Mouse (Mus musculus) cerebellum, adult 2 months (tissue): ENCODE data around the gene Wfdc3. TPM values are rescaled to one million over a fixed set of nuclear protein-coding genes. Genes with fewer than 3 reads are reported as not detected.
A peak's percentile ranks its signal among the peaks of the same experiment; 100 is the strongest.

Experiments used
- DNase-seq, 2 experiments: peaks; one replicate each; pipeline ENCODE4 v3.0.0; 2021
- H3K27ac ChIP-seq: fragments of 200-500 bp; 2 replicates; pipeline ENCODE4 v1.5.1; 2012; ENCODE audit warnings: low read length, control low read depth, inconsistent platforms; ENCODE audit not compliant: insufficient read depth
- H3K27me3 ChIP-seq: fragments of 200-500 bp; 2 replicates; pipeline ENCODE4 v1.6.1; 2012; ENCODE audit warnings: inconsistent platforms, mild to moderate bottlenecking, low read length, moderate library complexity; ENCODE audit not compliant: control insufficient read depth, insufficient read depth
- H3K4me1 ChIP-seq: fragments of 200-500 bp; 2 replicates; pipeline ENCODE4 v1.6.1; 2011; ENCODE audit warnings: low read length; ENCODE audit not compliant: control insufficient read depth, insufficient read depth
- H3K4me3 ChIP-seq: fragments of 200-500 bp; replicated peaks from 2 replicates; pipeline ENCODE3; 2011; ENCODE audit warnings: mild to moderate bottlenecking, low read depth, low read length, control low read depth; ENCODE audit not compliant: insufficient read depth
- CTCF ChIP-seq: fragments of 200-500 bp; IDR thresholded peaks from 2 replicates; pipeline ENCODE4 v1.5.1; 2011; ENCODE audit warnings: low read depth, mild to moderate bottlenecking, control low read depth, low read length, moderate library complexity, borderline replicate concordance; ENCODE audit not compliant: insufficient read depth
- POLR2A ChIP-seq: fragments of 200-500 bp; IDR thresholded peaks from 2 replicates; pipeline ENCODE4 v1.6.1; 2011; ENCODE audit warnings: low read length, control low read depth, borderline replicate concordance; ENCODE audit not compliant: insufficient read depth
- WGBS: fragments of 180-500 bp; shearing (Covaris S2); methylation state at CpG from one replicate; pipeline ENCODE4 v1.1.7; 2018; 5-methylcytosine and 5-hydroxymethylcytosine counted together
- polyA plus RNA-seq: library from polyadenylated mRNA; depleted of rRNA; stranded (reverse); fragments of >200 nt; gene quantifications from 2 replicates; pipeline ENCODE4 v1.2.3, GENCODE M21; 2012; rRNA removed

Gene Wfdc3
- polyA plus RNA-seq, 1 experiment, result 0.93 TPM

DNA sequence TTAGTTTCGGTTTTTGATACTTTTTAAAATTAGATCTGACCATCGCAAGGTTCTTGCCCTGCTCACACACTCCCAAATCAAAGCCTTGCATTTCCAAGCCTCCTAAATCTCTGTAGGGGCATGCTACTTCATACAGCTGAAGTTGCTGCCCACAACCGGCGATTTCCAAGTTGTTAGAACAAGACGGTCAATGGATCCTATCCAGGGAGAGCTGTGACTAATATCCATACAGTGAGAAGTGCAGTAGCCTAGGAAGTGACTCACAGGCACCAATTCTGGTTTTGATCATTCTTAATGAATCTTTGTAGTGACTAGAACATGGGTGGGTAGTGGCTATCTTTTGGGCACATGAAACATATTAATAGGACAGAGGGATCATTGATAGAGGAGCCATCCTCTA lies 44.0 kb downstream of the Wfdc3 start:
- TF ChIP-seq POLR2A (no peak), CTCF (no peak)
- no peak overlapping the region for H3K27ac ChIP-seq
- no peak for DNase-seq
- H3K4me1 ChIP-seq, result no peaks in the 10 kb centered on the region
- H3K27me3 ChIP-seq, result no peaks in the 10 kb centered on the region
- no peak overlapping the region for H3K4me3 ChIP-seq
- WGBS, result 84% methylated on average over 5 of the region's 5 CpGs

DNA sequence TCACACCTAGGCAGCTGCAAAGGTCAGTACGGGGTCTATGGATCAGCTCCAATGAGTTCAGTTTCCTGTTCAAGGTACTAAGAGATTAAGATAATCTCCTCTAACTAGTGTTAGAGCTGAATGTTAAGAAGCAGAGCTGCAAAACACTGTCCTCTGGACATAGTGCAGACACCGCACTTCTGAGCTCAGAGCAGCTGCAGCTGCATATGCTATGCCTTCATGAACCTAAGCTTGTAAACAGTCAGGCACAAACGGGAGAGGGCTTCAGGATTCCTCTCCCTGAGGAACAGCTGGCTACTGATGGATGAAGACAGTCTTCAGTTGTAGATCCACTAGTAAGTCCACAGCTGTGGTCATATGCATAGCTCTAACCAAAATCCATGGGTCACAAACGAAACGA lies 44.8 kb downstream of the Wfdc3 start:
- Histone ChIP-seq H3K4me3 (no peak overlapping the region), H3K4me1 (no peaks in the 10 kb centered on the region), H3K27ac (no peak overlapping the region), H3K27me3 (no peaks in the 10 kb centered on the region)
- 84% methylated on average over 5 of the region's 5 CpGs for WGBS
- no peak for TF ChIP-seq POLR2A
- no peak for TF ChIP-seq CTCF
- no peak for DNase-seq

DNA sequence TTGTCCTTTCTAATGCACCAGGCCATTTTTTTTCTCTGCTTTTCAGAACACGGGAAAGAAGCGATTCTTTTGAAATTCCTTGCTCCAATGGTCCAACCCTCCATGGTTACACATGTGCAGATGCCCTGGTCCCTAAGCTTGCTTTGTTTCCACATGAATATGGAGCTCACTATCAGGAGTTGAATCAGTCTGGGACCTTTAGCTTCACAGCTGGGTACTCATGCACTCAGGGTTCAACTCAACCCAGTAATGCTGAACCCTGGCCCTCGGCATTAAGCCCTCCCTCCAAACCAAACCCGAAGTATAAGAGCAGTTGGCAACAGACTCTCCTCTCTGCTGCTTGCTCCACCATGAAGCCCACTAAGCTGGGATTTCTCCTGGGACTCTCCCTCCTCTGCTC lies 47.5 kb downstream of the Wfdc3 start, which contains the start of gene Spint4:
Gene Spint4, plus strand, starts transcription at position 301 of the 400 bp plus-strand sequence.
- TF ChIP-seq CTCF, result no peak
- no peak for TF ChIP-seq POLR2A
- DNase-seq, result no peak
- Histone ChIP-seq H3K27ac (0 out of 2 replicates have a peak within 1 kb of the TSS, but pooled peaks have one; percentile 6), H3K4me3 (no peak within 1 kb of the TSS), H3K4me1 (no peaks in the 10 kb centered on the region), H3K27me3 (no peaks in the 10 kb centered on the region)
- 57% methylated on average over 4 of the region's 4 CpGs for WGBS

DNA sequence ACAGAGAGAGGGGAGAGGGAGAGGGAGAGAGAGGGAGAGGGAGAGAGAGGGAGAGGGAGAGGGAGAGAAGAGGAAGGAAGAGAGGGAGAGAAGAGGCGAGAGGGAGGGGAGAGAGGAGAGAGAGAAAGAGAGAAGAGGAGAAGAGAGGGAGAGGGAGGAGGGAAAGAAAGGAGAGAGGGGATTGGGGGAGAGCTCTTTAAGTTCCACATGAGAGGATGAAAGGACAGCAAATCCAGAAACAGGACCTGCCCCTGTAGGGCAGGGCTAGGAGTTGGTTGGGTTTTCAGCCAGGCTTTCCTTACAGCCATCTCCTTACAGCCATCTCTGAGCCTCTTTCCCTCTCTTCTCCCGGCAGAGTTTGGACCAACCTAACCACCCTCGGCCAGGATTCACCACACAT lies 60.9 kb downstream of the Wfdc3 start, which contains the start of gene Wfdc13:
Gene Wfdc13, plus strand, starts transcription at position 301 of the 400 bp plus-strand sequence.
- 61% methylated on average over 3 of the region's 3 CpGs for WGBS
- no peak for TF ChIP-seq CTCF
- TF ChIP-seq POLR2A, result no peak
- H3K4me1 ChIP-seq, result no peaks in the 10 kb centered on the region
- no peak within 1 kb of the TSS for H3K4me3 ChIP-seq
- H3K27me3 ChIP-seq, result no peaks in the 10 kb centered on the region
- DNase-seq, result no peak
- H3K27ac ChIP-seq, result no peak within 1 kb of the TSS

Other genes with a start within 250 kb of the Wfdc3 start
- gene Pigt, start 248.4 kb downstream of the Wfdc3 start, polyA plus RNA-seq, result 103 and 109 TPM in 2 replicates
- gene Wfdc2, start 183.5 kb downstream of the Wfdc3 start, polyA plus RNA-seq, result 0.87 and 2.1 TPM in 2 replicates
- gene Spint3, start 172.5 kb downstream of the Wfdc3 start, polyA plus RNA-seq, result not detected in 2 replicates
- gene Wfdc6a, start 160.5 kb downstream of the Wfdc3 start, polyA plus RNA-seq, result 0.24 TPM in 1 of 2 replicates, not detected in the other
- gene Eppin, start 152.3 kb downstream of the Wfdc3 start, polyA plus RNA-seq, result not detected in 2 replicates
- gene Wfdc6b, start 132.4 kb downstream of the Wfdc3 start, polyA plus RNA-seq, result 0.11 and 0.20 TPM in 2 replicates
- gene Wfdc8, start 132.3 kb downstream of the Wfdc3 start, polyA plus RNA-seq, result 0.06 TPM in 1 of 2 replicates, not detected in the other
- not detected in 2 replicates for gene Wfdc16, start 107.1 kb downstream of the Wfdc3 start, polyA plus RNA-seq
- not detected in 2 replicates for gene Wfdc10, start 89.9 kb downstream of the Wfdc3 start, polyA plus RNA-seq
- not detected in 2 replicates for gene Wfdc9, start 89.3 kb downstream of the Wfdc3 start, polyA plus RNA-seq
- not detected in 2 replicates for gene Wfdc11, start 71.8 kb downstream of the Wfdc3 start, polyA plus RNA-seq
- gene Wfdc13, start 60.8 kb downstream of the Wfdc3 start, polyA plus RNA-seq, result not detected in 2 replicates
- gene Spint4, start 47.4 kb downstream of the Wfdc3 start, polyA plus RNA-seq, result not detected in 2 replicates
- not detected in 2 replicates for gene Spint5, start 30.6 kb downstream of the Wfdc3 start, polyA plus RNA-seq
- gene Dnttip1, start 52 bp upstream of the Wfdc3 start, polyA plus RNA-seq, result 43.1 and 44.3 TPM in 2 replicates
- gene Ube2c, start 24.0 kb upstream of the Wfdc3 start, polyA plus RNA-seq, result 0.55 and 1.0 TPM in 2 replicates
- 0.57 and 0.62 TPM in 2 replicates for gene Tnnc2, start 34.0 kb upstream of the Wfdc3 start, polyA plus RNA-seq
- gene Snx21, start 39.9 kb upstream of the Wfdc3 start, polyA plus RNA-seq, result 70.7 and 70.8 TPM in 2 replicates
- 36.5 and 39.3 TPM in 2 replicates for gene Acot8, start 59.0 kb upstream of the Wfdc3 start, polyA plus RNA-seq
- gene Zswim3, start 59.2 kb upstream of the Wfdc3 start, polyA plus RNA-seq, result 7.6 and 8.1 TPM in 2 replicates
- 19.4 and 20.0 TPM in 2 replicates for gene Zswim1, start 76.8 kb upstream of the Wfdc3 start, polyA plus RNA-seq
- gene Spata25, start 82.6 kb upstream of the Wfdc3 start, polyA plus RNA-seq, result 0.25 and 0.30 TPM in 2 replicates
- gene Ctsa, start 86.9 kb upstream of the Wfdc3 start, polyA plus RNA-seq, result 177 and 191 TPM in 2 replicates
- gene Neurl2, start 87.5 kb upstream of the Wfdc3 start, polyA plus RNA-seq, result 6.1 and 6.3 TPM in 2 replicates
- 203 and 218 TPM in 2 replicates for gene Pltp, start 111.8 kb upstream of the Wfdc3 start, polyA plus RNA-seq
- 54.9 and 56.3 TPM in 2 replicates for gene Pcif1, start 133.4 kb upstream of the Wfdc3 start, polyA plus RNA-seq
- 32.0 and 34.7 TPM in 2 replicates for gene Zfp335, start 165.8 kb upstream of the Wfdc3 start, polyA plus RNA-seq
- 3.3 and 3.7 TPM in 2 replicates for gene Mmp9, start 194.8 kb upstream of the Wfdc3 start, polyA plus RNA-seq
- gene Slc12a5, start 214.9 kb upstream of the Wfdc3 start, polyA plus RNA-seq, result 386 and 396 TPM in 2 replicates